9 mouse cellular contexts compared by ENCODE assay signal in the genomic region with DNA sequence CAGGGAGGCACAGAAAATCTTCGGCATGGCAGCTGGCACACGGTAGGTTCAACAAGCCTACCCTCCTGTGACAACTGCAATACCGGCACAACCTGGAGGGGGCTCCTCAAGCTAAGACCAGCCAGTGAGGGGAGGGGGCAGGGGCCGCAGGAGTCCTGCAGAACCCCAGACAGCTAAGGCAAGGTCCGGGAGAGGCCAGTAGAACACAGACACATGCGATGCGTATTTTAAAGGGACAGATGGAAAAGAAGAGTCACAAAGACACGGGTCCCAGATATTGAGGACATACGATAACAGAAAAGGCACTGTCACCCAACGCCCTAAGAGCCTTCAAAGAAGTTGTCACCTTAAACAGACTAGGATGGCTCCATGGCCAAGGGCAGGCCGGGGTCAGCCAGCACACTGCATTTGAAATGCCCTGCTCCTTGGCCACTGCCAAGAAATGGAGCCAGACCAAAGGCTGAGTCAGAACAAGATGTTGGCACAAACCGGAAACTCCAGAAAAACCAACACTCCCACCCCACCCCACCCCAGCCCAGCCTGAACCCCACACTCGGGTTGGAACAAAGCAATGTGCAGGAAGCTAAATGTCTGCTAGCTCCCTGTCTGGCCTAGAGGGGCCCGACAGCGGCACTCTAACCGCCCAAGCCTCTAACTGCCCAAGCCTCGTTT. TPM values are rescaled to one million over a fixed set of nuclear protein-coding genes. Genes with fewer than 3 reads are reported as not detected.
DNase-seq lines count a peak whose midpoint lies in the region; ATAC-seq and TF ChIP-seq lines count a peak whose summit lies in the region.
"Had no signal": no experiment of that assay in that cellular context is flagged by ENCODE, and none has a peak within 500 bp of the region (broad histone marks: within the 10 kb centered on the region; RNA-seq: fewer than 3 reads in every experiment).

No protein-coding gene starts in this region.

- peak; percentile 46 for TF ChIP-seq CTCF in heart, adult 2 months (IDR thresholded peaks at IDR 0.05)
- TF ChIP-seq CTCF in stomach, postnatal 0 days (IDR thresholded peaks at IDR 0.05; ENCODE audit: low read depth), result peak; percentile 59

- TF ChIP-seq POLR2A in heart, adult 2 months (IDR thresholded peaks at IDR 0.05; ENCODE audit: insufficient read depth, low read depth, low read length), result no peak

- no peak overlapping the region for H3K9ac ChIP-seq in heart, adult 2 months (ENCODE audit: low read depth, low read length)
- H3K9ac ChIP-seq in stomach, postnatal 0 days (ENCODE audit: low read length), result no peak overlapping the region

- H3K4me2 ChIP-seq in stomach, postnatal 0 days (replicated peaks; ENCODE audit: low read depth), result no peak overlapping the region

- no peak overlapping the region for H3K4me3 ChIP-seq in heart, adult 2 months
- H3K4me3 ChIP-seq in stomach, postnatal 0 days (ENCODE audit: low read depth, low read length), result no peak overlapping the region

- TF ChIP-seq EP300 in heart, adult 2 months (IDR thresholded peaks at IDR 0.05; ENCODE audit: insufficient read depth, low read depth, low read length), result no peak
- TF ChIP-seq EP300 in stomach, postnatal 0 days (optimal IDR thresholded peaks at IDR 0.05), result no peak

- no peaks in the 10 kb centered on the region for H3K27me3 ChIP-seq in heart, adult 2 months (ENCODE audit: control insufficient read depth, insufficient read depth, low read length)
- H3K27me3 ChIP-seq in stomach, postnatal 0 days (ENCODE audit: control insufficient read depth, insufficient read depth, low read length), result no peaks in the 10 kb centered on the region
- H3K27me3 ChIP-seq: megakaryocyte, embryonic 14.5 days had no signal

- peak in 1 of 2 experiments; percentile 35 for DNase-seq in heart, adult 2 months
- no peak for DNase-seq in heart, postnatal 25 days (ENCODE audit: low spot score)
- DNase-seq in testis, postnatal 10 days (ENCODE audit: low spot score), result peak; percentile 71
- no peak for DNase-seq in testis, postnatal 14 days (ENCODE audit: low spot score)
- peak; percentile 72 for DNase-seq in stomach, postnatal 0 days (ENCODE audit: low spot score)
- DNase-seq in left cerebral cortex, adult 18-20 months (ENCODE audit: low spot score in 2 of 2), result no peak
- DNase-seq in cerebellum, adult 11-12 months, result no peak

- H3K4me1 ChIP-seq in heart, adult 2 months (ENCODE audit: control insufficient read depth, insufficient read depth, low read length), result no peaks in the 10 kb centered on the region
- H3K4me1 ChIP-seq in stomach, postnatal 0 days (replicated peaks; ENCODE audit: control insufficient read depth, insufficient read depth), result peaks cover 3% of the 10 kb centered on the region; the same call in 1 of the 2 replicates

- H3K27ac ChIP-seq in heart, adult 2 months, result peak overlapping the region; percentile 15; the same call in 1 of the 2 replicates
- H3K27ac ChIP-seq in stomach, postnatal 0 days (replicated peaks), result peak overlapping the region; percentile 76

- no peaks in the 10 kb centered on the region for H3K79me2 ChIP-seq in heart, adult 2 months (replicated peaks; ENCODE audit: control insufficient read depth, insufficient read depth, low read length)

- ATAC-seq in hematopoietic stem cell, adult 5-6 weeks (replicated peaks in 1 of 2; ENCODE audit: insufficient read depth in 1 of 2, low FRiP score in 2 of 2, low TSS enrichment in 1 of 2, low read depth in 1 of 2, poor library complexity in 2 of 2, severe bottlenecking in 2 of 2), result peak; percentile 43 to 55; a peak in 3 of 4 replicates
- ATAC-seq in stomach, postnatal 0 days (ENCODE audit: low FRiP score, low TSS enrichment), result peak; percentile 50

- 65% methylated on average over 17 of the region's 17 CpGs for WGBS in heart, adult 2 months
- 57% methylated on average over 17 of the region's 17 CpGs for WGBS in stomach, postnatal 0 days

- H3K36me3 ChIP-seq in heart, adult 2 months (ENCODE audit: control insufficient read depth, insufficient read depth, low read length), result no peaks in the 10 kb centered on the region
- peaks cover 11% of the 10 kb centered on the region for H3K36me3 ChIP-seq in stomach, postnatal 0 days (ENCODE audit: control insufficient read depth, insufficient read depth, low read length)

- intact Hi-C loops in heart, adult 2 months (cut with DNase I), result no loop called here
- intact Hi-C loops in heart, postnatal 25 days (cut with DNase I), result no loop called here

- H3K9me3 ChIP-seq in stomach, postnatal 0 days (ENCODE audit: control insufficient read depth, low read length), result no peaks in the 10 kb centered on the region
- H3K9me3 ChIP-seq: megakaryocyte, embryonic 14.5 days had no signal

RNA-seq across cellular contexts. Expression of gene Uck2, which starts 53.4 kb away (rescaled TPM):
- 10 to 100 TPM; 45.9 to 57.6 TPM for total RNA-seq in heart, adult 2 months (2021)
- polyA plus RNA-seq in heart, adult 2 months (2012; rRNA removed), result 21.4 and 27.5 TPM in 2 replicates
- 10 to 100 TPM; 54.7 to 59.7 TPM for total RNA-seq in heart, postnatal 25 days (2021)
- 145 and 161 TPM in 2 replicates for total RNA-seq in hematopoietic stem cell, adult 5-6 weeks (2017)
- polyA plus RNA-seq in stomach, postnatal 0 days (2015; fragmentation: Nextera tagmentation; extraction: Ambion mirVana), result 49.4 and 52.5 TPM in 2 replicates
- total RNA-seq in left cerebral cortex, adult 18-20 months (2021), result 10 to 100 TPM; 29.2 to 39.2 TPM

Comparison
In these comparisons a context has a peak if more than half of its experiments do, and no peak if none do; other contexts are left out.
1. DNase-seq: peak in testis, postnatal 10 days (single experiment) and stomach, postnatal 0 days (single experiment); none in heart, postnatal 25 days (single experiment), testis, postnatal 14 days (single experiment), left cerebral cortex, adult 18-20 months (0 of 2) and cerebellum, adult 11-12 months (single experiment).